Mouse (Mus musculus) spleen, adult 2 months (tissue): Measurements from ENCODE around the gene Tmem82. TPM values are rescaled to one million over a fixed set of nuclear protein-coding genes. Genes with fewer than 3 reads are reported as not detected.
"Not testable (repeated sequence)": the region's sequence is repeated elsewhere in the genome, so short reads cannot be mapped to it uniquely, and the experiment has no call there.

ENCODE experiments used
- DNase-seq, 2 experiments: peaks; one replicate each; pipeline versions ENCODE4 v3.0.0 to v3.0.0-alpha.2; 2012 to 2021; ENCODE audit warnings: low spot score in 2 of 2, low read depth in 1 of 2
- H3K27ac ChIP-seq: fragments of 200-500 bp; 2 replicates; pipeline ENCODE4 v1.5.1; 2012; ENCODE audit warnings: low read length, inconsistent platforms; ENCODE audit not compliant: insufficient read depth
- H3K27me3 ChIP-seq: fragments of 200-500 bp; 2 replicates; pipeline ENCODE4 v1.6.1; 2012; ENCODE audit warnings: mild to moderate bottlenecking, moderate library complexity, low read length, inconsistent platforms; ENCODE audit not compliant: control insufficient read depth, insufficient read depth
- H3K36me3 ChIP-seq: fragments of 200-500 bp; 2 replicates; pipeline ENCODE4 v1.6.1; 2012; ENCODE audit warnings: mild to moderate bottlenecking, low read length, inconsistent platforms; ENCODE audit not compliant: control insufficient read depth, insufficient read depth
- H3K4me1 ChIP-seq: fragments of 200-500 bp; 2 replicates; pipeline ENCODE4 v1.6.1; 2011; ENCODE audit warnings: inconsistent platforms; ENCODE audit not compliant: control insufficient read depth, insufficient read depth, insufficient read length
- H3K4me3 ChIP-seq: fragments of 200-500 bp; 2 replicates; pipeline ENCODE4 v1.5.1; 2011; ENCODE audit warnings: mild to moderate bottlenecking, inconsistent platforms; ENCODE audit not compliant: insufficient read depth, insufficient read length; ENCODE audit errors: extremely low read depth
- CTCF ChIP-seq: fragments of 200-500 bp; IDR thresholded peaks from 2 replicates; pipeline ENCODE4 v1.5.1; 2011; ENCODE audit warnings: mild to moderate bottlenecking, inconsistent platforms; ENCODE audit not compliant: insufficient read depth, insufficient read length, insufficient replicate concordance; ENCODE audit errors: extremely low read depth
- POLR2A ChIP-seq: fragments of 200-500 bp; IDR thresholded peaks from 2 replicates; pipeline ENCODE4 v1.6.1; 2011; ENCODE audit warnings: low read depth, low read length, inconsistent platforms
- WGBS: fragments of 180-500 bp; shearing (Covaris S2); methylation state at CpG from one replicate; pipeline ENCODE4 v1.1.7; 2018; 5-methylcytosine and 5-hydroxymethylcytosine counted together
- polyA plus RNA-seq: library from polyadenylated mRNA; depleted of rRNA; stranded (reverse); fragments of >200 nt; gene quantifications from 2 replicates; pipeline ENCODE4 v1.2.3, GENCODE M21; 2012

Tmem82 gene
- polyA plus RNA-seq, 1 experiment = 0.56 TPM

DNA sequence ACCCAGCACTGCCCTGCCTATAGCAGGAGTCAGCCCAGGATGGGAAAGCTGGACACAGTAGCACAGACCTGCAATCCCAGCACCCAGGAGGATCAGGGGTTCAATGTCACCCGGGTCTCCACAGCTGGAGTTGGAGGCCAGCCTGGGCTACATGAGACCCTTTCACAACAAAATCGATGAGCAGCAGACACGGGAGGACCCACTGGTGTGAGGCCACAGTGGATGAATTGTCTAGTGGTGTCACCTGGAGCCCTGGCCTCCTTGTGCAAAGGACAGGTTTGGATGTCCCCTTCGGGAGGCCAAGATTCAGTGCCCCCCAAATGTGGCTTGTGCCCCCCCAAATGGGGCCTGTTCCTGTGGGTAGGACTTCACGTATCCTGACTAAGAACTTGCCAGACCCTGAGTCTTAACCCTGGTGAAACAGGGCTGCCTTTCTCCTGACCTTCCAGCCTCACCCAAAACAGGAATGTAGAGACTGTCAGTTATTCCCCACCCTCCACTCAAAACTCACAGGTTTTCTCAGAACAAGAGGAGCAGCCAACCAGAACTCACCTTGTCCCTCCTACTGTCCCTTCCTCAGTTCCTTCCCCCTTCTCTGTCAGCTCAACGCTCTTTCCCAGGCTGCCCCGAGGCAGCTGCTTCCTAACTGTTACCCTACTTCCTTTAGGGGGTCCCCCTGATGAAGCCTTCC, 45.6 kb downstream of the Tmem82 start:
- TF ChIP-seq CTCF (no peak), POLR2A (no peak)
- no peak overlapping the region for H3K27ac ChIP-seq
- WGBS = 45% methylated on average over 7 of the region's 7 CpGs
- no peak overlapping the region for H3K4me3 ChIP-seq
- H3K27me3 ChIP-seq = no peaks in the 10 kb centered on the region
- no peak for DNase-seq
- no peaks in the 10 kb centered on the region for H3K36me3 ChIP-seq
- H3K4me1 ChIP-seq = no peaks in the 10 kb centered on the region

DNA sequence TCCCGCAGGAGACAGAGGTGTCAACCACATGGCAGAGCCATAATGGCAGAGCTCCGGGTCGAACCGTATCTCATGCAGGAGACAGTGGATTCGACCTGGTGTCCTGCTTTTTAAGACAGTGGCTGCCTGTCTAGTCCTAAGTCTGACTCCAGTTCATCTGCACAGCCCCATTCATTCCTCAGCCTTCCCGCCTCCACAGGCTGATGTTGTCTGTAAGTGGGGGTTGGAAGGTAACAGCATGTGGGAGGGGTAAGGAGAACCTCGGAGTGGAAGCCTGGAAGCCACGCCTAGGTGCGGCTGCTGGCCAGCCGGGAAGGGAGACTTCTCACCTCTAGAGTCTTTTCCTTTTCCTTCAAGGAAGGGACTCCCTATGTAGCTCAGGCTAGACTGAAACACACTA, 46.5 kb downstream of the Tmem82 start:
- no peak for DNase-seq
- Histone ChIP-seq H3K36me3 (no peaks in the 10 kb centered on the region), H3K4me3 (no peak overlapping the region), H3K27ac (no peak overlapping the region), H3K27me3 (no peaks in the 10 kb centered on the region), H3K4me1 (no peaks in the 10 kb centered on the region)
- 89% methylated on average over 10 of the region's 10 CpGs for WGBS
- no peak for TF ChIP-seq POLR2A
- no peak for TF ChIP-seq CTCF

DNA sequence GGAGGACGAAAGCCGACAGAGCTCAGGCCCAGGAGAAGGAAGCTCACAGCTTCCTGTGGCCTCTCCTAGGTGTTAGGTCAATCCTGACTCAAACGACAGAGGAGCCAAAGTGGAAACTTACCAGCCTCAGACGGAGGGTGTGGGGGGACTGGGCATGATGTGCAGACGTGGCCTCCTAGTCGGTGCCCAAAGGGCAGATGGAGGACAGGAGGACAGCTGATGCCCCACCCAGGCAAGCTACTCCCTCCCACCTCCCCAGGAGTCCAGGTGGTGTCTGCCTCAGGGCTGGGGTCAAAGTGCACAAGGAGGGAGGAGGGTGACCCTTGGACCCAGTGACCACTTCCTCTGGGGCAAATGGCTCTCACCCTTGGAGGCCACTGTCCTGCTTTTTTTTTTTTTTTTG, 47.1 kb downstream of the Tmem82 start:
- Histone ChIP-seq H3K4me3 (no peak overlapping the region), H3K27me3 (no peaks in the 10 kb centered on the region), H3K4me1 (no peaks in the 10 kb centered on the region), H3K27ac (no peak overlapping the region), H3K36me3 (no peaks in the 10 kb centered on the region)
- TF ChIP-seq POLR2A (no peak), CTCF (no peak)
- DNase-seq = no peak
- 53% methylated on average over 6 of the region's 6 CpGs for WGBS

DNA sequence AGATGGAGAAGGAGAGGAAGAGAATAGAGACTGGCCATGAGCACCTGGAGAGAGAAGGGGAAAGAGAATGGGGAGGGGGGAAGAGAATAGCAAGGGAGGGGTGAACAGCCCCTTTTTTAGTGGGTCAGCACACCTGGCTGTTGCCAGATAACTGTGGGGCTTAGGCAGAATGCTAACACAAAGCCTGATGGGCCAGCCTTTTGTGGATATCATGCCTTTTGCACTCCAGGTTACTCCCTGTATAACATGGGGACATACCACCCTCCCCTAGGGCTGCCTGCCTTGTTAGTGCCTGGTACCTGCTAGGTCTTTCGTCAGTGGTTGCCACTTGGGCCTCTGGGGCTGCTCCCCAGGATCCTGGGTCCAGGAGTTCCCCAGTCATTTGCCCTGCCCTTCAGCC, 47.6 kb downstream of the Tmem82 start:
- TF ChIP-seq POLR2A (no peak), CTCF (no peak)
- no peak for DNase-seq
- 96% methylated on average over 1 of the region's 1 CpGs for WGBS
- H3K4me1 ChIP-seq = no peaks in the 10 kb centered on the region
- H3K4me3 ChIP-seq = no peak overlapping the region
- no peaks in the 10 kb centered on the region for H3K27me3 ChIP-seq
- no peak overlapping the region for H3K27ac ChIP-seq
- H3K36me3 ChIP-seq = no peaks in the 10 kb centered on the region

DNA sequence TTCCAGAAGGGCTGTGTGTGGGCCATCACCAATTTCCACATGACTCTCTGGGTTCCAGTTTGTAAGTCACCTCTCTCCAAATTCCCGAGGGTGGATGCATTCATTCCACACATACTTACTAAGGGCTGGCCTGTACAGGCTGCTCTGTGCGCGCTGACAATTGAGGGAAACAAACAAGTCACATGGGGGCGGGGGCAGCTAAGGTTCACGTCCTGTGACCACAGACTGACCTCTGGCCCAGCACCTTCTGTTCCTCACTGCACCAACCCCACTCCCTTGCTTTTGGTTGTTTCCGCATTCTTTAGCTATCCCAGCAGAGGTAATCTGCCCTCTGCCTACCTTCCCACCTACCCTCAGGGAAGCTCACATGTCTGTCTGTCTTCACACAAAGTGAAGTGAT, 48.4 kb downstream of the Tmem82 start:
- Histone ChIP-seq H3K4me3 (no peak overlapping the region), H3K36me3 (no peaks in the 10 kb centered on the region), H3K27ac (no peak overlapping the region), H3K27me3 (no peaks in the 10 kb centered on the region), H3K4me1 (no peaks in the 10 kb centered on the region)
- no peak for DNase-seq
- 88% methylated on average over 6 of the region's 6 CpGs for WGBS
- no peak for TF ChIP-seq CTCF
- no peak for TF ChIP-seq POLR2A

DNA sequence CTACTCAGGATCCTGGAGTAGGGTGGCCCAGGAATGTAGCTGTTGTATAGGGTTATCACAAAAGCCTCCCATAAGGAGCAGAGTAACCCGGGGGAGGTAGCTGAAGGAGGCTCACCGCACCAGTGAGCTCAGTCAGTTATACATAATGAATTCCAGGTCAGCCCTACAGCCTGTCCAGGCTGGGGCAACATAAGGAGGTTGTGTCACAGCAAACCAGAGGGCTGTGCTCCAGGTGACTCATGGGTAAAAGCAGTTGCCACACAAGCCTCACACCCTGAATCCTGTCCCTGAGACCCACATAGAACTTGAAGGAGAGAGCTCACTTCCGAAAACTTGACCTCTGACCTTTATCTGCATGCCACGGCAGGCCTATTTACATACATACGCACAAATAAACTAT, 49.5 kb downstream of the Tmem82 start:
- no peak for DNase-seq
- H3K4me1 ChIP-seq = no peaks in the 10 kb centered on the region
- no peaks in the 10 kb centered on the region for H3K27me3 ChIP-seq
- WGBS = 93% methylated on average over 5 of the region's 5 CpGs
- TF ChIP-seq CTCF (no peak), POLR2A (no peak)
- no peaks in the 10 kb centered on the region for H3K36me3 ChIP-seq
- no peak overlapping the region for H3K27ac ChIP-seq
- H3K4me3 ChIP-seq = no peak overlapping the region

DNA sequence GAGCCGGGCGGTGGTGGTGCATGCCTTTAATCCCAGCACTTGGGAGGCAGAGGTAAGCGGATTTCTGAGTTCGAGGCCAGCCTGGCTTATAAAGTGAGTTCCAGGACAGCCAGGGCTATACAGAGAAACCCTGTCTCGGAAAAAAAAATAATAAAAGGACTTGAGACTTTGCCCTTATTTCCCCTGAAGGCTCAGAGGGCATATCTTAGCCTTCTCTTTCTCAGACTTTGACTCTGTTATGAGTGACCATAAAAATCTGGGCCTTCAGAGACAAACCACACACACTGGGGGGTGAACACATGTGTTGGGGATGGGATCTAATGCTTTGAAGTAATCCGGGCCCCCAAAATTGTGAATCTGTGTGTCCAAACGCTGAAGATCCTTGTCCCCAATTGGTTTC, 51.3 kb downstream of the Tmem82 start:
- not testable (repeated sequence) for DNase-seq, H3K27me3 ChIP-seq, H3K36me3 ChIP-seq, H3K4me3 ChIP-seq, H3K4me1 ChIP-seq, H3K27ac ChIP-seq
- 89% methylated on average over 7 of the region's 7 CpGs for WGBS
